Mouse (Mus musculus) liver, embryonic 15.5 days (tissue): ENCODE measurements around the gene Rhox4e. TPM values are rescaled to one million over a fixed set of nuclear protein-coding genes. Genes with fewer than 3 reads are reported as not detected.
"Not testable (repeated sequence)": the region's sequence is repeated elsewhere in the genome, so short reads cannot be mapped to it uniquely, and the experiment has no call there.

Experiments used
- ATAC-seq: fragments of 200-750 bp; cut with Nextera tagmentation; 2 replicates; pipeline ENCODE4 v1.8.0; 2017; ENCODE audit warnings: moderate number of reproducible peaks, mild to moderate bottlenecking, moderate library complexity; ENCODE audit not compliant: insufficient read depth
- H3K27ac ChIP-seq: fragments of 300-500 bp; sonication (generic); replicated peaks from 2 replicates; pipeline ENCODE4 v1.5.1; 2015; ENCODE audit warnings: mild to moderate bottlenecking, inconsistent platforms
- H3K27me3 ChIP-seq: fragments of 300-500 bp; sonication (generic); 2 replicates; pipeline ENCODE4 v1.6.1; 2015; ENCODE audit warnings: mild to moderate bottlenecking, inconsistent platforms
- H3K36me3 ChIP-seq: fragments of 300-500 bp; sonication (generic); replicated peaks from 2 replicates; pipeline ENCODE4 v1.6.1; 2015; ENCODE audit warnings: moderate library complexity, mild to moderate bottlenecking, inconsistent platforms
- H3K4me1 ChIP-seq: fragments of 300-500 bp; sonication (generic); replicated peaks from 2 replicates; pipeline ENCODE4 v1.6.1; 2015; ENCODE audit warnings: inconsistent platforms
- H3K4me2 ChIP-seq: fragments of 300-500 bp; sonication (generic); 2 replicates; pipeline ENCODE4 v1.6.1; 2015; ENCODE audit warnings: moderate library complexity, mild to moderate bottlenecking, inconsistent platforms
- H3K4me3 ChIP-seq: fragments of 300-500 bp; sonication (generic); replicated peaks from 2 replicates; pipeline ENCODE4 v1.5.1; 2015; ENCODE audit warnings: mild to moderate bottlenecking, inconsistent platforms
- H3K9ac ChIP-seq: fragments of 300-500 bp; sonication (generic); 2 replicates; pipeline ENCODE4 v1.6.1; 2015; ENCODE audit warnings: moderate library complexity, mild to moderate bottlenecking, inconsistent platforms
- H3K9me3 ChIP-seq: fragments of 300-500 bp; sonication (generic); replicated peaks from 2 replicates; pipeline ENCODE4 v1.6.1; 2016; ENCODE audit warnings: inconsistent platforms
- WGBS: fragments of 180-500 bp; shearing (Covaris S2); methylation state at CpG from one replicate; pipeline ENCODE4 v1.1.7; 2015; ENCODE audit warnings: mixed read lengths; ENCODE audit not compliant: insufficient replicate concordance; 5-methylcytosine and 5-hydroxymethylcytosine counted together
- polyA plus RNA-seq: library from polyadenylated mRNA; unstranded; fragments of >200 nt; fragmentation: Nextera tagmentation; extraction: Ambion mirVana; gene quantifications from 2 replicates; pipeline ENCODE4 v1.2.1, GENCODE M21; 2015

Rhox4e gene
- not detected in 2 replicates for polyA plus RNA-seq

- not testable (repeated sequence) for H3K27ac ChIP-seq, H3K4me3 ChIP-seq, H3K4me2 ChIP-seq, ATAC-seq, H3K9me3 ChIP-seq, H3K4me1 ChIP-seq, H3K36me3 ChIP-seq, H3K9ac ChIP-seq, H3K27me3 ChIP-seq
- 86% methylated on average over 10 of the region's 18 CpGs for WGBS
Observed at GRCm38 (mm10) chrX:37557112-37557511, at the start of gene Rhox4e. Rhox4e (plus strand) TSS chrX:37557412.

- not testable (repeated sequence) for H3K9me3 ChIP-seq, H3K4me3 ChIP-seq, H3K27ac ChIP-seq, H3K9ac ChIP-seq, H3K36me3 ChIP-seq, H3K27me3 ChIP-seq, H3K4me1 ChIP-seq, ATAC-seq, H3K4me2 ChIP-seq
- WGBS = 77% methylated on average over 17 of the region's 18 CpGs
Observed at GRCm38 (mm10) chrX:37514059-37514458, 43.2 kb upstream of the Rhox4e start, which contains the start of gene Rhox4d. Rhox4d (plus strand) TSS chrX:37514359.

DNA sequence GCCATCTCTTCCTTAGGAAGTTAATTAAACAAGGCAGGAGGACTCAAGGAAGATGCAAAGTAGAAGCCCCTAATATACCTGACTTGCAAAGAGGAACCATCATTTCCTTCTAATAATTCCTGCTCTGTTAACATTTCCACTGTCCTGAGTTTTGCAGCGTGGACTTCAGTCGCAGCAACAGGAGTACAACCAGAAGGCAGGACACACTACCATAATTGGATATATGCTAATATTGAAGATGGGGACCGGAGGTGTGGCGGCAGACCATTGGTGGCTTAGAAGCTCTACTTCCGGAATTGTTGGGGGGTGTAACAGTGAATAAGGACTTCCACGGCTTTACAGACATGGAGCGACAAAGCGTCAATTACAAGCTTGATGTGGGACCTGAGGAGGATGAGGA, 27.1 kb upstream of the Rhox4e start, which contains the start of gene Rhox2e:
Gene Rhox2e, plus strand, starts transcription at position 301 of the 400 bp plus-strand sequence.
- H3K9me3 ChIP-seq, H3K27ac ChIP-seq, ATAC-seq, H3K4me3 ChIP-seq, H3K4me1 ChIP-seq, H3K9ac ChIP-seq, H3K27me3 ChIP-seq, H3K36me3 ChIP-seq, H3K4me2 ChIP-seq: not testable (repeated sequence)
- WGBS = 71% methylated on average over 2 of the region's 8 CpGs

DNA sequence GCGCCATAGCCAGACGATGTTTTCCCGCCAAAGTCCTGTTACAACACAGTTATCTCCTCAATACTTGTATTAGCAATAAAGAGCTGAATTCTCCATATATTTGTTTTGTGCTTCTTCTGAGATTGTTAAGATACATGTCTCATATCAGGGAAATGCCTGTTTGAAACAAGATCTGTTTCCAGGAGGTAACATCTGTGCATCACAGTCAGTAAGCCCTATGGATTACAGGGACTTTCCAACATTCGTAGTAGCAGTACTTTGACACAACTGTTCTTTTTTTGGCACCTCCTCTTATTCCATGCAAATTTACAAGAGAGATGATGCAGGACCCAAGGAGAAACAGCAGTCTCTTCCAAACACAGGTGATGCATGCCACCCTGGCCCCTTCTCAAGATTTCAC, 15.5 kb upstream of the Rhox4e start, which contains the start of gene Rhox3e:
Gene Rhox3e, plus strand, starts transcription at position 301 of the 400 bp plus-strand sequence.
- not testable (repeated sequence) for H3K27ac ChIP-seq, H3K4me2 ChIP-seq, ATAC-seq, H3K27me3 ChIP-seq, H3K4me1 ChIP-seq, H3K9me3 ChIP-seq, H3K4me3 ChIP-seq, H3K36me3 ChIP-seq, H3K9ac ChIP-seq
- WGBS = no CpG with 5 or more reads among the region's 4 CpGs

- H3K27me3 ChIP-seq, H3K9me3 ChIP-seq, H3K4me1 ChIP-seq, ATAC-seq, H3K4me2 ChIP-seq, H3K4me3 ChIP-seq, H3K27ac ChIP-seq, H3K36me3 ChIP-seq, H3K9ac ChIP-seq: not testable (repeated sequence)
- WGBS = 69% methylated on average over 8 of the region's 8 CpGs
Observed at GRCm38 (mm10) chrX:37571105-37571504, 13.9 kb downstream of the Rhox4e start, which contains the start of gene Rhox2f. Rhox2f (plus strand) TSS chrX:37571405.

- WGBS = 44% methylated on average over 2 of the region's 2 CpGs
Observed at GRCm38 (mm10) chrX:37572638-37573037, 15.4 kb downstream of the Rhox4e start.

DNA sequence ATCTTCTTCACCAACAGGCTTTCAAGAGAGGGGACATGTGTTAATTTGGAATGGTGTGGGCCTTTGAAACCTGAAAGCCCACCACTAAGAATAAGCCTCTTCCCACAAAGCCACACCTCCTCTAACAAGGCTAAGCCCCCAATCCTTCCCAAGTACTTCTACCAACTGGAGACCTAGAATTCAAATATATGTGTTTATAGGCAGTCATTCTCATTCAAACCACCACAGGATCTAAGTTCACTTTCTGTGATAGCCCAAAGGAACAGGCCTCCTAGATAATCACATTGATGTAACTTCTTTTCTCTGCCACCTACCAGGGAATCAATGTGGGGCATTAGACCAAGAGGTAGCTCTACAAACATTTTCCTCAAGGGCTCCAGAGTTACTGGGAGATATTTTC, 23.5 kb downstream of the Rhox4e start, which contains the start of gene Rhox3f:
Gene Rhox3f, plus strand, starts transcription at position 301 of the 400 bp plus-strand sequence.
- H3K27me3 ChIP-seq, ATAC-seq: not testable (repeated sequence)

More at GRCm38 (mm10) chrX:37572638-37573037, 15.4 kb downstream of the Rhox4e start:
- not testable (repeated sequence) for H3K27ac ChIP-seq, H3K9me3 ChIP-seq, H3K4me1 ChIP-seq, H3K4me2 ChIP-seq, H3K9ac ChIP-seq, ATAC-seq, H3K4me3 ChIP-seq, H3K27me3 ChIP-seq, H3K36me3 ChIP-seq

DNA sequence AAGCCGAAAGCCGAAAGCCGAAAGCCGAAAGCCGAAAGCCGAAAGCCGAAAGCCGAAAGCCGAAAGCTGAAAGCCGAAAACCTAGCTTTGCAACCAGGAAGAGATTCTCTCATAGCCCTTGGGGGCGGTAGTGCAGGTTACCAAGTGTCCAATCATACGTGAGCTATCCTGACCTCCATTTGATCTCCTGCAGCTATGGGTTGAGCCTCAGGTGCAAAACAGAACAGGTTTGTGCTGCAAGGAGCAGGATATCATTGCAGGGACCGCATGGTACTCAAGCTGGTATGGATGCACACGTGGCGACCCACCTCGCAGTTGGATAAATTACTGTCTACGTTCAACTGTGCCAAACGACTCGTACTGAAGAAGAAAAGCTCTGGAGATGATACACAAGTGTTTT, 50.4 kb downstream of the Rhox4e start, which contains the start of gene Rhox4f:
Gene Rhox4f, minus strand, starts transcription at position 101 of the 400 bp plus-strand sequence.
- H3K27ac ChIP-seq, H3K9me3 ChIP-seq, H3K4me1 ChIP-seq, H3K4me2 ChIP-seq, ATAC-seq, H3K9ac ChIP-seq, H3K27me3 ChIP-seq, H3K4me3 ChIP-seq, H3K36me3 ChIP-seq: not testable (repeated sequence)
- 78% methylated on average over 17 of the region's 19 CpGs for WGBS

More for the DNA sequence above, 23.5 kb downstream of the Rhox4e start, which contains the start of gene Rhox3f:
- H3K4me2 ChIP-seq, H3K9me3 ChIP-seq, H3K9ac ChIP-seq, H3K27ac ChIP-seq, H3K36me3 ChIP-seq, H3K4me3 ChIP-seq, H3K4me1 ChIP-seq: not testable (repeated sequence)

Other genes with a start within 250 kb of the Rhox4e start
- not detected in 2 replicates for gene Rhox3a2, start 177.4 kb upstream of the Rhox4e start, polyA plus RNA-seq
- gene Rhox4a2, start 166.6 kb upstream of the Rhox4e start, polyA plus RNA-seq = not detected in 2 replicates
- gene Rhox2b, start 145.3 kb upstream of the Rhox4e start, polyA plus RNA-seq = not detected in 2 replicates
- gene Rhox4b, start 124.9 kb upstream of the Rhox4e start, polyA plus RNA-seq = not detected in 2 replicates
- gene Rhox2c, start 103.7 kb upstream of the Rhox4e start, polyA plus RNA-seq = not detected in 2 replicates
- not detected in 2 replicates for gene Rhox3c, start 98.8 kb upstream of the Rhox4e start, polyA plus RNA-seq
- not detected in 2 replicates for gene Rhox4c, start 77.1 kb upstream of the Rhox4e start, polyA plus RNA-seq
- gene Rhox2d, start 64.0 kb upstream of the Rhox4e start, polyA plus RNA-seq = not detected in 2 replicates
- gene Rhox4d, start 43.1 kb upstream of the Rhox4e start, polyA plus RNA-seq = not detected in 2 replicates
- not detected in 2 replicates for gene Rhox2e, start 27.0 kb upstream of the Rhox4e start, polyA plus RNA-seq
- not detected in 2 replicates for gene Rhox3e, start 15.4 kb upstream of the Rhox4e start, polyA plus RNA-seq
- gene Rhox2f, start 14.0 kb downstream of the Rhox4e start, polyA plus RNA-seq = not detected in 2 replicates
- not detected in 2 replicates for gene Rhox3f, start 23.6 kb downstream of the Rhox4e start, polyA plus RNA-seq
- gene Rhox4f, start 50.3 kb downstream of the Rhox4e start, polyA plus RNA-seq = not detected in 2 replicates
- not detected in 2 replicates for gene Rhox3g, start 71.2 kb downstream of the Rhox4e start, polyA plus RNA-seq
- not detected in 2 replicates for gene Rhox2g, start 86.1 kb downstream of the Rhox4e start, polyA plus RNA-seq
- gene Rhox4g, start 93.9 kb downstream of the Rhox4e start, polyA plus RNA-seq = not detected in 2 replicates
- gene Rhox3h, start 111.4 kb downstream of the Rhox4e start, polyA plus RNA-seq = not detected in 2 replicates
- gene Rhox2h, start 115.9 kb downstream of the Rhox4e start, polyA plus RNA-seq = not detected in 2 replicates
- gene Rhox5, start 247.4 kb downstream of the Rhox4e start, polyA plus RNA-seq = 1.3 TPM in 2 replicates